Mouse (Mus musculus): ENCODE results near the gene Tmco1. TPM values are rescaled to one million over a fixed set of nuclear protein-coding genes. Genes with fewer than 3 reads are reported as not detected.

Tmco1 gene
- polyA plus RNA-seq, 1 experiment = 20.5 TPM

GRCm38 (mm10) chr1:167357387-167357786 is 49.2 kb downstream of the Tmco1 start:
- no peak for TF ChIP-seq POLR2A (IDR thresholded peaks at IDR 0.05; ENCODE audit: low read depth, low read length)
- no peak for TF ChIP-seq CTCF (IDR thresholded peaks at IDR 0.05; ENCODE audit: extremely low read depth, insufficient read length, insufficient replicate concordance, low read depth, low read length)
- Histone ChIP-seq H3K4me1 (ENCODE audit: control insufficient read depth, insufficient read depth, insufficient read length, low read length) (peaks cover 10% of the 10 kb centered on the region), H3K36me3 (ENCODE audit: control insufficient read depth, insufficient read depth, low read length) (peaks cover 72% of the 10 kb centered on the region), H3K27ac (ENCODE audit: insufficient read depth, low read depth, low read length) (no peak overlapping the region), H3K27me3 (ENCODE audit: control insufficient read depth, insufficient read depth, low read length) (no peaks in the 10 kb centered on the region), H3K4me3 (ENCODE audit: low read depth, low read length) (no peak overlapping the region)
- 91% methylated on average over 9 of the region's 9 CpGs for WGBS

GRCm38 (mm10) chr1:167358731-167359130 is 50.6 kb downstream of the Tmco1 start:
- H3K4me1 ChIP-seq (ENCODE audit: control insufficient read depth, insufficient read depth, insufficient read length, low read length) = peaks cover 6% of the 10 kb centered on the region; the same call in 1 of the 2 replicates

GRCm38 (mm10) chr1:167360268-167360667 is 52.1 kb downstream of the Tmco1 start:
- 89% methylated on average over 4 of the region's 4 CpGs for WGBS
- H3K27ac ChIP-seq (ENCODE audit: insufficient read depth, low read depth, low read length) = no peak overlapping the region
- H3K4me1 ChIP-seq (ENCODE audit: control insufficient read depth, insufficient read depth, insufficient read length, low read length) = no peaks in the 10 kb centered on the region
- H3K36me3 ChIP-seq (ENCODE audit: control insufficient read depth, insufficient read depth, low read length) = peaks cover 81% of the 10 kb centered on the region
- no peak overlapping the region for H3K4me3 ChIP-seq (ENCODE audit: low read depth, low read length)
- no peaks in the 10 kb centered on the region for H3K27me3 ChIP-seq (ENCODE audit: control insufficient read depth, insufficient read depth, low read length)
- no peak for TF ChIP-seq CTCF (IDR thresholded peaks at IDR 0.05; ENCODE audit: extremely low read depth, insufficient read length, insufficient replicate concordance, low read depth, low read length)

More at GRCm38 (mm10) chr1:167358731-167359130, 50.6 kb downstream of the Tmco1 start:
- TF ChIP-seq CTCF (IDR thresholded peaks at IDR 0.05; ENCODE audit: extremely low read depth, insufficient read length, insufficient replicate concordance, low read depth, low read length) (no peak), POLR2A (IDR thresholded peaks at IDR 0.05; ENCODE audit: low read depth, low read length) (no peak)
- H3K27me3 ChIP-seq (ENCODE audit: control insufficient read depth, insufficient read depth, low read length) = no peaks in the 10 kb centered on the region
- no peak overlapping the region for H3K4me3 ChIP-seq (ENCODE audit: low read depth, low read length)
- no peak overlapping the region for H3K27ac ChIP-seq (ENCODE audit: insufficient read depth, low read depth, low read length)
- H3K36me3 ChIP-seq (ENCODE audit: control insufficient read depth, insufficient read depth, low read length) = peaks cover 78% of the 10 kb centered on the region
- 87% methylated on average over 9 of the region's 9 CpGs for WGBS

- TF ChIP-seq CTCF (IDR thresholded peaks at IDR 0.05; ENCODE audit: extremely low read depth, insufficient read length, insufficient replicate concordance, low read depth, low read length) = no peak
- TF ChIP-seq POLR2A (IDR thresholded peaks at IDR 0.05; ENCODE audit: low read depth, low read length) = no peak
- Histone ChIP-seq H3K27ac (ENCODE audit: insufficient read depth, low read depth, low read length) (no peak overlapping the region), H3K36me3 (ENCODE audit: control insufficient read depth, insufficient read depth, low read length) (peaks cover 81% of the 10 kb centered on the region), H3K4me1 (ENCODE audit: control insufficient read depth, insufficient read depth, insufficient read length, low read length) (no peaks in the 10 kb centered on the region), H3K27me3 (ENCODE audit: control insufficient read depth, insufficient read depth, low read length) (no peaks in the 10 kb centered on the region), H3K4me3 (ENCODE audit: low read depth, low read length) (no peak overlapping the region)
- 81% methylated on average over 4 of the region's 4 CpGs for WGBS
These were observed 54.6 kb downstream of the Tmco1 start for GRCm38 (mm10) chr1:167362819-167363218.

- Histone ChIP-seq H3K36me3 (ENCODE audit: control insufficient read depth, insufficient read depth, low read length) (peaks cover 77% of the 10 kb centered on the region), H3K4me3 (ENCODE audit: low read depth, low read length) (no peak overlapping the region), H3K4me1 (ENCODE audit: control insufficient read depth, insufficient read depth, insufficient read length, low read length) (peaks cover under 1% of the 10 kb centered on the region; the same call in 1 of the 2 replicates), H3K27me3 (ENCODE audit: control insufficient read depth, insufficient read depth, low read length) (no peaks in the 10 kb centered on the region), H3K27ac (ENCODE audit: insufficient read depth, low read depth, low read length) (no peak overlapping the region)
- WGBS = 84% methylated on average over 5 of the region's 5 CpGs
- TF ChIP-seq CTCF (IDR thresholded peaks at IDR 0.05; ENCODE audit: extremely low read depth, insufficient read length, insufficient replicate concordance, low read depth, low read length) (no peak), POLR2A (IDR thresholded peaks at IDR 0.05; ENCODE audit: low read depth, low read length) (no peak)
These were observed 55.1 kb downstream of the Tmco1 start for GRCm38 (mm10) chr1:167363322-167363721.

- H3K4me1 ChIP-seq (ENCODE audit: control insufficient read depth, insufficient read depth, insufficient read length, low read length) = peaks cover 5% of the 10 kb centered on the region; the same call in 1 of the 2 replicates
- no peaks in the 10 kb centered on the region for H3K27me3 ChIP-seq (ENCODE audit: control insufficient read depth, insufficient read depth, low read length)
- H3K27ac ChIP-seq (ENCODE audit: insufficient read depth, low read depth, low read length) = no peak overlapping the region
- no peak overlapping the region for H3K4me3 ChIP-seq (ENCODE audit: low read depth, low read length)
- no peak for TF ChIP-seq CTCF (IDR thresholded peaks at IDR 0.05; ENCODE audit: extremely low read depth, insufficient read length, insufficient replicate concordance, low read depth, low read length)
- no peak for TF ChIP-seq POLR2A (IDR thresholded peaks at IDR 0.05; ENCODE audit: low read depth, low read length)
- H3K36me3 ChIP-seq (ENCODE audit: control insufficient read depth, insufficient read depth, low read length) = peaks cover 71% of the 10 kb centered on the region
- 75% methylated on average over 7 of the region's 7 CpGs for WGBS
These were observed 57.6 kb downstream of the Tmco1 start for GRCm38 (mm10) chr1:167365808-167366207.

- Histone ChIP-seq H3K27ac (ENCODE audit: insufficient read depth, low read depth, low read length) (no peak overlapping the region), H3K27me3 (ENCODE audit: control insufficient read depth, insufficient read depth, low read length) (no peaks in the 10 kb centered on the region)
- TF ChIP-seq CTCF (IDR thresholded peaks at IDR 0.05; ENCODE audit: extremely low read depth, insufficient read length, insufficient replicate concordance, low read depth, low read length) (no peak), POLR2A (IDR thresholded peaks at IDR 0.05; ENCODE audit: low read depth, low read length) (no peak)
These were observed 58.4 kb downstream of the Tmco1 start for GRCm38 (mm10) chr1:167366621-167367020.

More at GRCm38 (mm10) chr1:167366621-167367020, 58.4 kb downstream of the Tmco1 start:
- WGBS = 87% methylated on average over 6 of the region's 6 CpGs
- H3K4me3 ChIP-seq (ENCODE audit: low read depth, low read length) = no peak overlapping the region
- H3K36me3 ChIP-seq (ENCODE audit: control insufficient read depth, insufficient read depth, low read length) = peaks cover 69% of the 10 kb centered on the region
- H3K4me1 ChIP-seq (ENCODE audit: control insufficient read depth, insufficient read depth, insufficient read length, low read length) = peaks cover 5% of the 10 kb centered on the region; the same call in 1 of the 2 replicates
